Mouse (Mus musculus) brain, embryonic 18.5 days (tissue): ENCODE results near the gene Vamp2.

Experiments used
- DNase-seq: peaks from one replicate; pipeline ENCODE4 v3.0.0-alpha.2; 2012; ENCODE audit warnings: low read depth, low spot score

The Vamp2 gene

DNA sequence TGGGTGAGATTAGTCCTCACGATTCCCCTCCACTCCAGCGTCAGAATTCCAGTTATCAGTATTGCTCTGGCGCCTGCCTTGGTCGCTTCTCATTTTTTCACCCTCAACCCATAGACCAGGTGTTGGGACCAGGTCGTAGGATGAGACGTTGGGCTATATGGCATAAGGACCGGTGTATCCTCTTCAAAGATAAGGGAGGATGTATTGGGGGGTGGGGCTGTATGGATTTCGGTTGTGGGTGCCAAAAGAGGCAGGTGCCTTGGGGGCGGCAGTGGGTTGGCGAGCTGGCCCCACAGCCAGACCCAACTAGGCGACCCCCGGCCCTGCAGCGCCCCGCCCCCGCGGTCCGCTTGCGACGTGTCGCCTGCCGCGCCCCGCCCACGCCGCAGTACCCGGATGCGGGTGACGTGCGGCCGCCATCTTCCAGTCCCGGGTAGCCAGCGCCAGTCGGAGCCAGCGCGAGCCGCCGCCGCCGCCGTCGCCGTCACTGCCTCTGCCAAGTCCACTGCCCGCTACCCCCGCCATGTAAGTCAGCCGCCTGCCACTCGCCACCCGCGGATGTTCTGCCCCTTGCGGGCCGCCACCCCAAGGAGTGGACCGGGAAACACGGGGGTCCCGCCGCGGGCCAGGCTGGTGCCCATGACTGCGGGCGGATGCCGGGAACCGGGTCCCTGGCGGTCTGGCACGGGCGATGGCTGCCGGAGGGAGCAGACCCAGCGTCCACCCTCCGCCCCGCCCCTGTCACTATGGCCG lies at the start of gene Vamp2:
Vamp2 (plus strand) TSS at position 388 of the 753 bp plus-strand sequence.
- DNase-seq, result no peak

DNA sequence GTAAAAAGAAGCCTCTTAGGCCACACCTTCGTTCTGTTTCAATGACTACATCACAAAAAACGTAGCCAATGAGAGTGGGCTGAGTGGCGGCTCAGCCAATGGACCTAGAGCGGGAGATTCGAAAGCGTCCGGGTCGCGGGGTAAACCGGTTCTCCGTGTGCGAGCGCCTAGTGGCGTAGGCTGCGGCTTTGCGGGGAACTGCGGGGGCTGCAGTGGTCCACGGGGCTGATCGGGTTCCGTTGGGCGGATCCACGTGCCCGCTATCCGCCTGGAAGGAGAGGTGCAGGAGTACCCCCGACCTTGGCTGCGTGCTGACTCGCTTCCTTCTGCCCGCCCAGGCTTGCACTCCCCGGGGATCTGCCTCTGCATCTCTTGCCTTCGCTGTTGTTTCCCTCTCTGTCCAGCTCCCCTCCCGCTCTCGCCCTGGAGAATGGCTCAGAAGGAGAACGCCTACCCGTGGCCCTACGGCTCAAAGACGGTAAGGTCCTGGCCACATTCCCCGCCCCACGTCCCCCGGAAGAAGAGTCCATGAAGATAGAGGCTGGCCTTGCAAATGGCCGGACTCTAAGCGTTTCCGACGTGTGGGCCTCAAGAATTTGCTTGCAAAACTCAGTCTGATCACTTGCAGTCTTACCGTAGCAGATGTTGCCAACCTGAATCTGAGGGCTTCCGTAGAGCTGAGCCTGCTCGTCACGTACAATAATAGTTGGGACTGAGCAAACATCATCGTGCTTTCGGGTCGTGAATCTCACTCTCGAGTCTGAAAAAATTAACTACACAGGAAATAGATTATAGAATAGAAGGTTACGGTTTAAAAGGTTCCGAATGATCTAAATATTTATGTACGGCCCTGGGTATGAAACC lies 42.5 kb upstream of the Vamp2 start, which contains the start of gene Aurkb:
Aurkb (plus strand) TSS at position 117 of the 864 bp plus-strand sequence.
- no peak for DNase-seq

DNA sequence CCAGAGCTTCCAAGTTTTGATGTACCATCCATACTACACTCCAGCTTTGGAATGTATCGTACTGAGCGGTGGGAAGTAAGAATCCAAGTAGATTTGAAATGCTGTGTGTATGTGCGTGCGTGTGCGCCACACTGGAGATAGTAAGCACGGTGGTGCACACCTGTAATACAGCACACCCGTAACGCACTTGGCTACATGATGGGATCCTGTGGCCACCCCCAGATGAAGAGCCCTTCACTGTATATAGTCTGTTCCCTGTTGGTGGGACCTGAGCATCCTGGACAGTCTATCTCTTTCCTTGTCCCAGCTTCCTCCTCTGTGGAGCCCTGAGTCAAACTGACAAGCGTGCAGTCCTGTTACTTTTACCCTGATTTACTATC lies 41.9 kb upstream of the Vamp2 start:
- no peak for DNase-seq

DNA sequence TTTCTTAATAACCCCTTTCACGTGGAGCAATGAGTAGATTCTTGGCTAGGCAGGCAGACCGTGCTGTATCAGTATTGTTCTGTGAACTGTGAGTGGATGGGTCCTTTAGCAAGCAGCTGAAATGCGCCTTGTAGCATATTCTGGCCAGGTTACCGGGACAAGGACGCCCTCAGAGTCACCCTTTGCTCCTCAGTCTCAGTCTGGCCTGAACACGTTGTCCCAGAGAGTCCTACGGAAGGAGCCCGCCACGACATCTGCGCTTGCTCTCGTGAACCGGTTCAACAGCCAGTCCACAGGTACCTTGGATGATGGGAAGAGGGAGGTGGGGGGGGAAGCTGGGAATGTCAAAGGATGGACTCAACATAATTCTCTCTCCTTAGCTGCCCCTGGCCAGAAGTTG lies 40.7 kb upstream of the Vamp2 start:
- DNase-seq, result no peak

DNA sequence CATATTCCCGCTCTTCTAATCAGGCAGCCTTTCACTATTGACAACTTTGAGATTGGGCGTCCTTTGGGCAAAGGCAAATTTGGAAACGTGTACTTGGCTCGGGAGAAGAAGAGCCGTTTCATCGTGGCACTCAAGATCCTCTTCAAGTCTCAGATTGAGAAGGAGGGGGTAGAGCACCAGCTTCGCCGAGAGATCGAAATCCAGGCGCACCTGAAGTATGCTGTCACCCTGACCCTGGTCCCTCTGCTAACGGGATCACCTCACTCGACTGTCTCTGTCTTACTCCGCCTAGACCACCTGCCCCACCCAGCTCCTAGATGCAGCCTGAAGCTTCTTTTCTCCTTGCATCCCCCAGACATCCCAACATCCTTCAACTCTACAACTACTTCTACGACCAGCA lies 40.1 kb upstream of the Vamp2 start:
- DNase-seq, result no peak

DNA sequence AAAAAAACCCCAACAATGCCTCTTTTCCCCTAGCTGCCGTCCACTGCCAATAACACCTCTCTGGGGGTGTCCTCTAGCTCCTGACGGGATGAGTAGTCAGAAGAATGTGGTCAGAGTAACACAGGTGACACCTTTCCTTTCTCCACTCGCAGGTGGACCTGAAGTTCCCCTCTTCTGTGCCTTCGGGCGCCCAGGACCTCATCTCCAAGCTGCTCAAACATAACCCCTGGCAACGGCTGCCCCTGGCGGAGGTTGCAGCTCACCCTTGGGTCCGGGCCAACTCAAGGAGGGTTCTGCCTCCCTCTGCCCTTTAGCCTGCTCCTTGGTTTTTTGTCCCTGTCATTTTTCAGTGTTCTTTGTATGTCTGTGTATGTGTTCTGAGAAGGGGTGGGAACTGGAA lies 37.5 kb upstream of the Vamp2 start:
- DNase-seq, result no peak

DNA sequence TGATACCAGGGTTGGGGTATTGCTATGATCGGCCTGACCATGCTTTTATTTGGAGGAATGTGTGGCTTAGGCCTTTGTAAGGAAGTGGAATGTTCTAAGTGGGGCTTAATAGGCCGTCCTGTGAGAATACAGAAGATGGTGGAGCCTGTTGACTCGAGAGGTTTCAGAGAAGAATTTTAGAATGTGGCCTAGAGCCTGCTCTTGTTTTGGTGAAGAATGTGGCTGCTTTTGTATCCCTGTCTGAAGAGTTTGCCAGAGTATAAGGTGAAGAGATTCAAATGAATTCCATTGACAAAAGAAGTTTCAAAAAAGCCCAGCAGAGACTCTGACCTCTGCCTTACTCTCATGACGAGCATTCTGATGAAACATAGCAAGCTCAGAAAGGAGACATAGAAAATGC lies 36.5 kb upstream of the Vamp2 start:
- DNase-seq, result no peak

DNA sequence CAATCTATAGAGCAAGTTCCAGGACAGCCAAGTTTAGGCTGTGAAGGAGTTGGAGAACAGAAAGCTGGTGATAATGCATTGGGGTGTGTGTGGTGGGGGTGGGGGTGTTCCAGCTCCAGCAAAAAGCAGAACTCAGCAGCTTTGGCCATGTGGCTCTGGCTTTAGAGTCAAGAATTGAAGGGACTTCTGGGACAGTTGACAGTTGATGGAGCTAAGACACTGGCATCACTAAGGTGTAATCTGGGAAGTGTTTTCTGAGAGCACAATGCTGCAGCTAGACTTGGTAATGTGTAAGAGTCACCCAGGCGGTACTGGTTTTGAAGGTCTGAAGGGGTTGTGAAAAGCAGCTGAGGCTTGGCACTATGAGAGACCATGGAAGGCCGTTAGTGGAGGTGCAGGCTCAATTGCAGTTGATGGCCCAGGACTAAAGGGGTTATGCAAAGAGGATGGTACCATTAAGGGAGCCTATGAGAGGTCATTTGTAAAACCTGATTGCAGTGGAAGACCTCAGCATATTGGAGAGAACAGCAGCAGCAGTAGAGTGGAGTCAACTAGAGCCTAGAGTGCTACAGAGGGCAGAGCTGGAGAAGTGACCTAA lies 35.4 kb upstream of the Vamp2 start:
- DNase-seq, result no peak

DNA sequence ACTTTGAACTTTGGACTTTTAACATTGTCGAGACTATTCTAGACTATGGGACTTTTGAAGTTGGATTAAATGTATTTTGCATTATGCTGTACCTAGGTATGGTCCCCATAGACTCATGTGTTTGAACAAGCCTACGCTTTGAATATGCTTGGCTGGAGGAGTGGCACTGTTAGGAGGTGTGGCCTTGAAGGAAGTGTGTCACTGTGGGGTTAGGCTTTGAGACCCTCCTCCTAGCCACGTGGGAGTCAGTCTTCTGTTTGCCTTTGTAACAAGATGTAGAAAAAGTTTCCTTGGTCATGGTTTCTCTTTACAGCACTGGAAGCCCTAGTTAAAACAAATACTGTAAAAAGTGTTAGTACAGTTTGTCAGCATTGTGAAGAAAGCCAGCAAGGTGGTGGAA lies 34.4 kb upstream of the Vamp2 start:
- DNase-seq, result no peak

DNA sequence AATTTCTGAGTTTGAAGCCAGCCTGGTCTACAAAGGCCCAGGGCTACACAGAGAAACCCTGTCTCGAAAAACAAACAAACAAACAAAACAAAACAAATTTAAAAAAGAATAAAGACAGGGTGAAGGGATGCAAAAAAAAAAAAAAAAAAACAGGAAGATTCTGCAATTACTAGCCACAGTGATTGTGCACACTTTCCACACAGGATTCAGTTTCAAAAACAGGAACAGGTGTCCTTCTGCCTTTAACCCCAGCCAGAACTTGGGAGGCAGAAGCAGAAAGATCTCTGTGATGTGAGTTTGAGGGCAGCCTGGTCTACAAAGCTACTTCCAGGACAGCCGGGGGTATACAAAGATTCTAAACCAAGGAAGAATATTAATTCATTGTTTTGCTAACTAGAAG lies 30.0 kb upstream of the Vamp2 start:
- no peak for DNase-seq

DNA sequence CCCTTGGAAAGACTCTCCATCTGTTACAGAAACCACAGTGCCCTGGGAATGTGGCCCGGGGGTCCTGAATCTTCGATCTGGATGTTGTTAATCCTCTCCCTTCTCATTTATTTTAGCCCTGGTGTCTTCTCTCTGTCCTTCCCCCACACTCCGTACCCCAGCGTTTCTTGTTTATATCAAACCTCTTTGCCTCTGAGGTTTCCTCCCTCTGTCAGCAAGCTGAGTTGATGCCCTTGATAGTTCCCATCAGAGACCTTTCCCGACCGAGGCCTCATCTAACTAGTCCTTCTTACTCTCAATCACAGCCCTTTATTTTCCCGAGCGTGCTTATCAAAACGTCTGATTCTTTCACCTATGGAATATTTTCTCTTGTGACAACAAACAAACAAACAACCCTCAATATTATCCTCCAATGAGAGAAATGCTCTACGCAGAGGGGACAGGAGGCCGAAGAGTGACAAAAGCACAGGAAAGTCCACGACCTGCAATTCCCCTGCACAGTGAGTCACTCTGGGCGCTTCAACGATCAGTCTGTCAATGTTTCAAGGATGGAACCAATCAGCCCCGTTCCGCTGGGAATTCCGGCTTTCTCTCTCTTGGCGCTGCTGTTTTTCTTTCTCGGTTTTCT lies 29.4 kb upstream of the Vamp2 start:
- no peak for DNase-seq

DNA sequence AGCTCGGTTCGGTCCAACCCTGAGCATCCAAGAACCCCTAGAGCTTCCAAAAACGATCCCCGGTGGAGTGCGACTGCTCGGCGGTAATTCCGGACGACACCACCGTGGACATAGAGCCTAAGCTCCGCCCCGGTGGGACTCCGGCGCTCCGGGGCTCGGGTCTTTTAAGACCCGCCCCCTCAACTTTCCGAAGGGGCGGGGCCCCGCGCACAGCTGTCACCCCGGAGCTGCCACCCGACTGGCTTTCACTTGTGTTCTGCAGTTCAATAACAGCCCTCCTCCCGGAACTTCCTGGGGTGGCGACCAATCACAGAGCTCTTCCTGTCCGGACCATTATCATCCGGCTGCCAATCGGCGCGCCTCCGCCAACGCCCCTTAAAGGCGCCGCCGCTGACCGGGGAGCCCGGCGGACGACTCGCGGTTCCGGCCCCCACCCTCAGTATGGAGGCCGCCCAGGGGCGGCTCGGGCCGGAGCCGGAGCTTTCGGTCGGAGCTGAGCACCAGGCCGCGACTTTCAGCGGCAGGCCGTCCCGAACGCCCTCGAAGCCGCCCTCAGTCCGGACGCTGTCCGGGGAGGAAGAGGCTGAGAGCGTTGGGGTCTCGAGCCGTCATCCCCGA lies 28.8 kb upstream of the Vamp2 start, which contains the start of gene Borcs6:
Borcs6 (plus strand) TSS at position 361 of the 618 bp plus-strand sequence.
- peak; percentile 97 for DNase-seq

DNA sequence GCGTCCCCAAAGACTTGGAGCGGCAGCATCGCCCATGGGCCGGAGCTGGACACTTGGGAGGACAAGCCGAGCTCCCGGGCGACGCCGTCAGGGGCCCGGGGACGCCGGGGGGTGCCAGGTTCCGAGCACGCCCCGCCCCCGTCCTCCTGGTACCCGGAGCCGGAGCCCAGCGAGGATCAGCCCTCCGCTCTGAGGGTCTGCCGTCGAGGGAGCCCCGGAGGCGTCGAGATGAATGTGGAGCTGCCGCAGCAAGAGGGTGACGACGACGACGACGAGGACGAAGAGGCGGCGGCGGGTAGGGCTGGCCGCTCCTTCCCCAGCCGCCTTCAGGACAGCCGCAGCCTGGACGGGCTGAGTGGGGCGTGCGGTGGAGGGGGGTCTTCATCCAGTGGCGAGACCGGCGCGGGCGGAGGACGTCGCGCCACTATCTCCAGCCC lies 28.3 kb upstream of the Vamp2 start:
- DNase-seq, result no peak

DNA sequence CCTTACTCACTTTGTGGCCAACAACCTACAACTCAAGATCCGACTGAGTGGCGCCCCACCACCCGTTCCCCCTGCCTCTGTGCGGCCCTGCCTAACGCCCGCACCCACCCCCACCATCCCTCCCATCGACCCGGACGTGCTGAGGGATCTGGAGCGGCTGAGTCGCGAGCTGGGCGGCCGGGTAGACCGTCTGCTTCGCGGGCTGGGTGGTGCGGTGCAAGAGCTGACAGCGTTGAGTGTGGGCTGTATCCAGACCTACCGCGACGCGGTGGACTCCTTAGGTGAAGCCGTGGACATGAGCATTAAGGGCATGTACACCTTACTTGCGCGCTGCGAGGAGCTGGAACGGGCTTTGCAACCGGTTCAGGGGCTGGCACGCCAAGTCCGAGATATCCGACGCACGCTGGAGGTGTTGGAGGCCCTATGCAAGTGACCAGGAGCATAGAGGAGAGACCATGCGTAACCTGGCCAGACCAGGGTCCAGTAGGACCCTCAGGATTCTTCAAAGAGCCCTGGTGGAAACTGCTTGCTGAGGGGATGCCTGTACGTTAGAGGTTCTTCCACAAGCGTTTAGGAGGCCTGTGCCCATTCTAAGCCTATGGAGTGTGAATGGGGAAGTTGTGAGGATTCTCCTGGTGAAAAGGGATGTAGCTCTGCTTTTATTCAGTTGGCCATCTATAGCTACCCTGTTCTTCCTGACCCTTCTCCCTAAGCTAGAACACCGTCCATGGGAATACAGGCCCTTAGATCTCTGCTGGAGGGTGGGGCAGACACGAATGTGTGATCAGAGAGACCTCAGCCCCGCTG lies 27.6 kb upstream of the Vamp2 start:
- DNase-seq, result no peak

DNA sequence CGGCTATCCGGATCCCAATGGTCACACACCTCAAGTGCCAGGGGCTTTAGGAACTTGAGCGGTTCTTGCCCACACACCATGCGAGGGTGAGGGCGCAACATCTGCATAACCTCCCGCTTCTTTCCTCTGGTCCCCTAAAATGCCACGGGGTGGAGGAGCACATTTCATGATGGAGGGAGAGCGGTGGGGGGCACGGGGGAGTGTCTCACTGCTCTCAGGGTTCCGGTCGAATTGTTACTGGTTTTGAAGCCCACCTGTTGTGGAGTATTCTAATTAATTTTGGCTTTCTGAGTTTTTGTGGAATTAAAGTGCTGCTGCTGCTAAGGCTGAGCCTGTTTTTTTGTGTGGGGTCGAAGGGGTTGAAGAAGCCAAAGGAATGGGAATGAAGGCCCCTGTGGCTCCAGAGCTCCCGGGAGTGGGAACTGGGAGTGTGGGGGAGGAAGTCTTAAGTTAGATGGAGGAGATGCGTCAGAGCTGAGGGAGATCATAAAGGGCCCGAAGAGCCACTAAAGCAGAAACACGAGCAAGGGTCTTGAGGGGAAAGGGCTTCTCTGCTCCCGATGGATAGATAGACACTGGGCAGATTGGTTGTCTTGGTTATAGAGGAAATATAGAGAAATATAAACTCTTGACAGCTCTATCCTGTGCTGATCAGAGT lies 26.9 kb upstream of the Vamp2 start:
- no peak for DNase-seq

DNA sequence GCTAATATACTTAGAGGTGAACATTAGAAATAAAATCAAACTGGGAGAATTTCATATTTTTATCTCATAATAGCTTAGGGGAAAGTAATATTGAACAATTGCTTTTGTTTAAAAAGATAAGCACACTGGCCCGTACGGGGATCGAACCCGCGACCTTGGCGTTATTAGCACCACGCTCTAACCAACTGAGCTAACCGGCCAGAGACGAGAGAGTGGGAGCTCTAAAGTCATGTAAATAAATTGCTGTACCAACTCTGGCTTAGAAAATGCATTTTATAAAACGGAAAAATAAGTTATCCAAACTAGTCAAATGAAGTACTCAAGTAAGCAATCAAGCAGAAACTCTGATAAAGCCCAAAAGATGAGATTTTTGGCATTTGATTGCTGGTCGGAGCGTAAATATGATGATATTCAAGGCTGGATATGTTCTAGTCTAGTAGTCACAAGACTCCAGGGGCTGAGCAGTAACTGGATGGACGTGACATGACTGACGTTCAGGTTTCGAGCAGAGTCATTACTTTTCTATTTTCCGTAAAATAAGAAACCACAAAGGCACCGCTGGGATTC lies 26.0 kb upstream of the Vamp2 start:
- DNase-seq, result no peak

DNA sequence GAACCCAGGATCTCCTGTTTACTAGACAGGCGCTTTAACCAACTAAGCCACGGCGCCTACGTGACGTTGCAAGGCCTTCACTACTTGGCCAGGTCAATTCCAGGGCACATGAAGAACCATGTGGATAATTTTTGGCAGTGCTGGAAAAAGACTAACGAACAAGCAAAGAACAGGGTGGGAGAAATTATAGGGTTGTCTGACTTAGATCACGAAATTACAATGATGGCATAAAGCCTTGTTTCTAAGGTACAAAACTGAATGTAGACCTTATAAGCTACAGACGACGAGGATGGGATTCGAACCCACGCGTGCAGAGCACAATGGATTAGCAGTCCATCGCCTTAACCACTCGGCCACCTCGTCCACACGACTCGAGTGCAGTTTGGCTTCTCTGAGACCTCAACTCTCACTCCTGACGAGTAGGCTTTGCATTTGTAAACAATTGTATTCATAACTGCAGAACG lies 25.5 kb upstream of the Vamp2 start:
- DNase-seq, result no peak

DNA sequence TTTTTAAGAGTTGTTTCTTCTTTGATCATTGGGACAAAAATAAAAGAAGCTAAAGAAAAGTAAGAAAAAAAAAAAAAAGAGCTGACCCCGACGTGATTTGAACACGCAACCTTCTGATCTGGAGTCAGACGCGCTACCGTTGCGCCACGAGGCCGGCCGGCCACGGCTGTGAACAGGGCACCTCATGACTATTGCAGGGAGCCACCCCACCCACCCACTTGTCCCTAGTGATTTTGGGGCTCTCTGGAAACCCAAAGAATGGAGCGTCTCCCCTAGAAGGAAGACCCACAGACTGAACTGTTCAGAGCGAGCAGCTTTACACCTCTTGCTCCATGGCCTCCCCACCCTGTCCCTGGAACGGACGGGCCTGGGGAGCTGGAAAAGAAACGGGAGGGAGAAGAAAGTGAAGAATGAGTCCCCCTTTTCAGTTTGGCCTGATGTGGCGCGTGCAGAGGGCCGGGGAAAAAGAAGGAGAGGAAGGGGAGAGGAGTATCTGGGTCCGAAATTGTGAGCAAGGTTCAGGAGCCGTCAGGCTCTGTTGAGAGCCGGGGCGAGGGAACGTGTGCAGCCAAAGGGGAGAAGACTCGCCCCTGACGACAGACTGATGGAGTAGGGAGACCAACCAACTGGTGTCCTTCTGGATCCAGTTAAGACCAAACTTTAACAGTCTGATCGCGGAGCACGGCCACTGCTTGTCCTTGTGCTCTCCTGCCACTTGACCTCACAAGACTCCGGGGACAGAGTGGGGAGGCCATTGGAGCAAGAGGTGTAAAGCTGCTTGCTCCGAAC lies 24.7 kb upstream of the Vamp2 start:
- no peak for DNase-seq
